Mouse (Mus musculus): ENCODE data around the gene Glb1l. TPM values are rescaled to one million over a fixed set of nuclear protein-coding genes. Genes with fewer than 3 reads are reported as not detected.

Glb1l gene
- total and polyA plus RNA-seq, 3 experiments = 7.6 to 13.0 TPM; not detected in 1

GRCm38 (mm10) chr1:75210136-75211087 lies at the start of gene Glb1l, which contains the start of gene Stk16 (continued):
- TF ChIP-seq KAT2A (conservative IDR thresholded peaks at IDR 0.05; ENCODE audit: low read depth, low read length) = peak; percentile 60; the same call in 1 of the 2 replicates
- TF ChIP-seq BHLHE40 (IDR thresholded peaks at IDR 0.05; ENCODE audit: borderline replicate concordance, low read depth, low read length) = no peak
- TF ChIP-seq TCF12 (IDR thresholded peaks at IDR 0.05; ENCODE audit: low read depth, low read length) = peak; percentile 57; the same call in 1 of the 2 replicates
- peak; percentile 99 for TF ChIP-seq SIN3A (IDR thresholded peaks at IDR 0.05; ENCODE audit: low read length)
- peak; percentile 85 to 89 for TF ChIP-seq POLR2A (IDR thresholded peaks at IDR 0.05; ENCODE audit: control insufficient read depth in 1 of 2, insufficient read depth in 1 of 2, low read depth in 1 of 2, low read length in 2 of 2, poor library complexity in 1 of 2)

GRCm38 (mm10) chr1:75255516-75256046 lies 45.0 kb upstream of the Glb1l start:
- TF ChIP-seq POLR2AphosphoS5 (IDR thresholded peaks at IDR 0.05; ENCODE audit: borderline replicate concordance, low read depth, low read length) (no peak), ZC3H11A (IDR thresholded peaks at IDR 0.05; ENCODE audit: low read depth, low read length) (no peak), JUND (IDR thresholded peaks at IDR 0.05; ENCODE audit: low read depth, low read length) (no peak), EP300 (IDR thresholded peaks at IDR 0.05; ENCODE audit: low read depth in 1 of 2, low read length in 2 of 2) (no peak), MYC (IDR thresholded peaks at IDR 0.05; ENCODE audit: low read depth, low read length) (no peak), KAT2A (conservative IDR thresholded peaks at IDR 0.05; ENCODE audit: low read depth, low read length) (no peak), ELF1 (IDR thresholded peaks at IDR 0.05; ENCODE audit: low read depth, low read length) (no peak), USF1 (IDR thresholded peaks at IDR 0.05; ENCODE audit: low read depth, low read length) (no peak), ZMIZ1 (IDR thresholded peaks at IDR 0.05; ENCODE audit: low read depth, low read length) (no peak), MEF2A (IDR thresholded peaks at IDR 0.05; ENCODE audit: extremely low read depth, insufficient replicate concordance, low read depth, low read length, poor library complexity, severe bottlenecking) (no peak), ETS1 (IDR thresholded peaks at IDR 0.05; ENCODE audit: low read depth, low read length) (no peak)
- no peak for DNase-seq (ENCODE audit: low read depth, low spot score)
- no peaks in the 10 kb centered on the region for H3K36me3 ChIP-seq (ENCODE audit: control insufficient read depth in 1 of 2, insufficient read depth in 2 of 2, low read length in 2 of 2)
- H3K27me3 ChIP-seq (ENCODE audit: control insufficient read depth in 1 of 2, insufficient read depth in 2 of 2, low read length in 2 of 2) = no peaks in the 10 kb centered on the region
- no peaks in the 10 kb centered on the region for H3K9me3 ChIP-seq (replicated peaks; ENCODE audit: insufficient read depth, low read length)
- no peaks in the 10 kb centered on the region for H3K79me2 ChIP-seq (ENCODE audit: control insufficient read depth, insufficient read depth, low read length, poor library complexity)
- H3K4me1 ChIP-seq (ENCODE audit: control insufficient read depth in 1 of 2, insufficient read depth in 2 of 2, low read length in 2 of 2) = no peaks in the 10 kb centered on the region; a peak in 1 of 4 replicates
- H3K9ac ChIP-seq (ENCODE audit: control insufficient read depth, low read depth, low read length, poor library complexity, severe bottlenecking) = no peak overlapping the region
- no peak overlapping the region for H3K4me3 ChIP-seq (ENCODE audit: control insufficient read depth in 1 of 2, insufficient read depth in 1 of 2, low read depth in 2 of 2, low read length in 2 of 2)
- H3K27ac ChIP-seq (ENCODE audit: control insufficient read depth, low read depth, low read length) = no peak overlapping the region

GRCm38 (mm10) chr1:75254625-75255013 lies 44.0 kb upstream of the Glb1l start:
- no peaks in the 10 kb centered on the region for H3K36me3 ChIP-seq (ENCODE audit: control insufficient read depth in 1 of 2, insufficient read depth in 2 of 2, low read length in 2 of 2)
- H3K27me3 ChIP-seq (ENCODE audit: control insufficient read depth in 1 of 2, insufficient read depth in 2 of 2, low read length in 2 of 2) = no peaks in the 10 kb centered on the region
- no peak overlapping the region for H3K9ac ChIP-seq (ENCODE audit: control insufficient read depth, low read depth, low read length, poor library complexity, severe bottlenecking)
- no peak overlapping the region for H3K27ac ChIP-seq (ENCODE audit: control insufficient read depth, low read depth, low read length)
- no peaks in the 10 kb centered on the region for H3K79me2 ChIP-seq (ENCODE audit: control insufficient read depth, insufficient read depth, low read length, poor library complexity)
- H3K9me3 ChIP-seq (replicated peaks; ENCODE audit: insufficient read depth, low read length) = no peaks in the 10 kb centered on the region
- no peak for TF ChIP-seq ELF1 (IDR thresholded peaks at IDR 0.05; ENCODE audit: low read depth, low read length)
- no peak overlapping the region for H3K4me3 ChIP-seq (ENCODE audit: control insufficient read depth in 1 of 2, insufficient read depth in 1 of 2, low read depth in 2 of 2, low read length in 2 of 2)
- no peak for DNase-seq (ENCODE audit: low read depth, low spot score)
- no peaks in the 10 kb centered on the region; a peak in 1 of 4 replicates for H3K4me1 ChIP-seq (ENCODE audit: control insufficient read depth in 1 of 2, insufficient read depth in 2 of 2, low read length in 2 of 2)
